Mouse (Mus musculus) ES-E14 (cell line): Measurements from ENCODE around the gene Akt1.

Experiments
- CHD2 ChIP-seq: IDR thresholded peaks from 2 replicates; pipeline ENCODE4 v1.6.1; 2014; ENCODE audit warnings: mild to moderate bottlenecking, low read depth, low read length, inconsistent platforms
- ZC3H11A ChIP-seq: IDR thresholded peaks from 2 replicates; pipeline ENCODE4 v1.6.1; 2012; ENCODE audit warnings: low read depth, mild to moderate bottlenecking, inconsistent platforms, low read length, borderline replicate concordance
- ZNF384 ChIP-seq: IDR thresholded peaks from 2 replicates; pipeline ENCODE4 v1.6.1; 2012; ENCODE audit warnings: low read depth, low read length, inconsistent platforms

DNA sequence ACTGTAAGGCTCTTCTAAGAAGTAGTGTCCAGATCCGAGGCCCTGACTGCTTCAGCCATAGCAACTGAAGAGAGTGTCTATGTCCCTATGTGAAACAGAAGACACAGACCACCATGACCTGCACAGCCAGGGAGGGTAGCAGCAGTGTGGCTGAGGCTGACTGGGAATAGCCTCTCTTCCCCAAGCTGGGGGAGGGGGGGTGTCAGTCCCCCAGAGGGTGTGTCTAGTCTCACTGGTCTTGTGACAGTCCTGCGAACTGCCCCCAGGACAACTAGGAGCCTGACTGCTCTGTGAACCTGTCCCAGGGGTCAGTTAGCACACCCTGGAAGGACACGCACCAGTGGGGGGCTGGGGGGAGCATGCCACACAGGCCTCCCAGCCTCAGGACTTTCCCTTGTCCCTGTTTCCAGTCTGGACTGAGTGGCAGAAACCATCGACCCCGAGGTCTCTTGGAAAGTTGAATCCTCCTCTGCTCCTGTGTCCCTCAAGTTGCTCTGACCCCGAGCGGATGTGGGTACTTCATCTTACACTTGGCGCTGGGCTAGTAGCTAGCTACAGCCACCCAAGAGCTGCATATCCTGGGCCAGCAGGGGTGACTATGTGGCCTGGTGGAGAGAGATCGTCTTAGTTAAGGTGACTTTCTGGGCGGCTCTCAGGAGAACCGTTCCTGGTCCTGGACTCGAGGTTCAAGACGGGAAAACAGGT is 55.6 kb downstream of the Akt1 start:
- TF ChIP-seq ZNF384 (no peak), ZC3H11A (no peak), CHD2 (no peak)
